Mouse (Mus musculus) T-helper 17 cell (primary cell): ENCODE measurements around the gene Vmn2r107.

Experiments
- in situ Hi-C, 2 experiments: fragments of 300-600 bp; cut with MboI, MseI; formaldehyde crosslinking; loops; 1 replicate in 1 of 2; 2 replicates in 1 of 2; pipeline ENCODE4 v1.15.1; 2025; ENCODE audit warnings: high pct_unique_total_duplicates in 2 of 2

Vmn2r107 gene

DNA sequence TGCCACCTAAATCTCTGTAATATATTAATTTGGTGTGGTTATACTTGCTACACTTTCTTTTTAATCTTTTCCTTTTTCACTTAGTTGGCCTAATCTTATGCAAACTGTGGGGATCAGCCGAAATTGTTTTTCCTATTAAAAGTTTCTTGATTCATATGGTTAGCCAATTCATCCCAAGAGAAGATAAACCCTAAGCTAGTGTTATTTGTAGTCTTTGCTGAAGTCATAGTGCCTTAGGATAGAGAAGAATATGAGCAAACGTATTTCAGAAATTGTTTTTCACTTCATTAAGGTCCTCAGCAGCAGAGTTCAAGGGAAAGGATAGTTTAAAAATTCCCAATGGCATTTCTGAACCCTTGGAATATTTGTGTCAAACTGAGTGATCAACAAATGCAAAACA is at the start of gene Vmn2r107:
TSS of gene Vmn2r107 (plus strand) at position 301 of the 400 bp plus-strand sequence.
- in situ Hi-C loops, result no loop called here

DNA sequence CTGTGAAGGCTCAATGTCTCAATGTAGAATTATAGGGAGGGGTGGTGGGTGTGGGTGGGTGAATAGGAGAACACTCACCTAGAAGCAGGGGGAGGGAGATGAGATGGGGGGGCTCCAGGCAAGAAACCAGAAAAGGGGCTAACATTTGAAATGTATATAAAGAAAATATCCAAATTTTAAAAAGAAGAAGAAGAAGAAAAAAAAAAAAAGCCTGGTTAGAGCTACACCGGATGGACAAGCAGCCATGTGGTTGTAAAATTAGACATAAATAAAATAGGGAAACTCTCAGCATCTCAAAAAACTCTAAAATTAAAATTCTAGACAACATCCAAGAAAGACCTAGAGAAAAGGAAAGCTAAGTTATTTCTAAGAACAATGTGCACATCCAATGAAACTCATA is 39.3 kb upstream of the Vmn2r107 start:
- in situ Hi-C loops, result no loop called here

DNA sequence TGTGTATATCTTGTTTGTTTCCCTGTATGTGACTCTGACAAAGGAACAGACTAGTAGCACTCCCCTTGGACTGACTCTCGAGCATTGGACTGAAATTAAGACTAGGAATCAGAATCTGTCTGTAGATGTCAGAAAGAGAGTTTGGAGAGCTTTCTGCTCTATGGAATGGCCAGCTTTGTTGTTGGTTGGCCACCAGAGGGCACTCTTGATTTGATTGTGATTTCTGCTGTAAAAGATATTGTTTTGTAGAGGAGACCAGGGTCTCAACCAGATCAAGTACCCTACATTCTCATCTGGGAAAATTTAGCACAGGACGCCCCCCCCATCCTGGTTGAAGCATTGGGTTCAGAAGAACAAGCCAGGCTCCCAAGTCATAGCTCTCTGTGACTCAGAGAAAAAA is 54.1 kb downstream of the Vmn2r107 start:
- in situ Hi-C loops, result no loop called here

DNA sequence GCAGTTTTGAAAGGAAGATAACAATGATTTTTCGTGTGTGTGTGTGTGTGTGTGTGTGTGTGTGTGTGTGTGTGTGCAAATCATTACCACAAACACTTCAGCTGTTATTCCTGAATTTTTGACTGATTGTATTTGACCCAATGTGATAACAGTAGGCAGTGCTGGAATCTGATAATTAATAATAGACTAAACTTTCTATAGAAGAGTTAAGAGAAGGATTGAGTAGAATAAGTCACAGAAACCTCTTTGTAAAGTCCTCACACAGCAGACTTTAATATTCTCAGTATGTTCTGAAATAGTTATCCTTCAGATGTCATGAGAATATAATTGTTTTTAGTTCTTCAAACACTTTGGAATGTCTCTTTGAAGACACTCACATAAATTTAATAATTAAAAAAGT is 68.8 kb downstream of the Vmn2r107 start, which contains the start of gene Vmn1r224:
TSS of gene Vmn1r224 (plus strand) at position 301 of the 400 bp plus-strand sequence.
- in situ Hi-C loops, result no loop called here
